Mouse (Mus musculus) ovary, adult 18-20 months (tissue): Measurements from ENCODE around the gene Cd59b.
"Not testable (repeated sequence)": the region's sequence is repeated elsewhere in the genome, so short reads cannot be mapped to it uniquely, and the experiment has no call there.

Experiments
- DNase-seq: peaks from one replicate; pipeline ENCODE4 v3.0.0; 2022; ENCODE audit warnings: low spot score, mixed read lengths

Cd59b gene

GRCm38 (mm10) chr2:104065526-104065925 lies 4.1 kb upstream of the Cd59b start, which contains the start of gene Gm10912:
TSS of gene Gm10912 (plus strand) at chr2:104065826.
- DNase-seq, result not testable (repeated sequence)

DNA sequence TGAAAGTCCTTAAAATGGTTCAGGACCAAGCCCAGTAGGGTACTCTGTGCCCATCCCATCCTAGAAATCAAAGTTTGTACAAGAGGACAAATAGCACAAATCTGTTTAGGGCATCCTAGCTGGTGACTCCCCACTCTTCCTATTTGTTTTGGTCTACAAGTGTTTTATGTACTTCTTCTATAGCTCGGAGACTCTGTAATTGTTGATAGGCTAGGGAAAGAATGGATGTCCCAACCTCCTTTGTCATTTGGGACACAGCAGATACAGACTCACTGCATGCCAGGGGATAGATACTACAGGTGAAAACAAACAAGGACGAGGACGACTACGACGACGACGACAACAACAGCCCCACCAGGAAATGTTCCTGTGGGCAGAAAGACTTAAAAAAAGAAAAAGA lies 1.2 kb upstream of the Cd59b start, which contains the start of gene Gm10799:
TSS of gene Gm10799 (minus strand) at position 101 of the 400 bp plus-strand sequence.
- not testable (repeated sequence) for DNase-seq

DNA sequence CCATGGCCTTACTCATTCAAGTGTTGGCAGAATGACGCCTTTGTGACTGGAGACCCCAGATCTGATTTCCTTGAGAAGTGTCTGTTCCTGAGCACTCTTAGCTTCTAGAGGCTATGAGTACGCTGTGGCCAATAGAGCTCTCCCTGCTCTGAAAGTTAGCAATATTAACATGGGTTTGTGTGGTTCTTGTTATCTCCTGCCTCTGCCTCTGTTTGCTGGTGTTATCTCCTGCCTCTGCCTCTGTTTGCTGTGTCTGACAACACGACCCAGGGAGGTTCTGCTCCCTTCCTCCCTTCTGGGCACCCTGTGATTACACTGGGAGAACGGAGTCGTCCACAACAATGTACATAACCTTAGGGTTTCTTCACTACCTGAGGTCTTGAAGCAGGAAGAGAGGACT lies 8.6 kb downstream of the Cd59b start:
- not testable (repeated sequence) for DNase-seq

DNA sequence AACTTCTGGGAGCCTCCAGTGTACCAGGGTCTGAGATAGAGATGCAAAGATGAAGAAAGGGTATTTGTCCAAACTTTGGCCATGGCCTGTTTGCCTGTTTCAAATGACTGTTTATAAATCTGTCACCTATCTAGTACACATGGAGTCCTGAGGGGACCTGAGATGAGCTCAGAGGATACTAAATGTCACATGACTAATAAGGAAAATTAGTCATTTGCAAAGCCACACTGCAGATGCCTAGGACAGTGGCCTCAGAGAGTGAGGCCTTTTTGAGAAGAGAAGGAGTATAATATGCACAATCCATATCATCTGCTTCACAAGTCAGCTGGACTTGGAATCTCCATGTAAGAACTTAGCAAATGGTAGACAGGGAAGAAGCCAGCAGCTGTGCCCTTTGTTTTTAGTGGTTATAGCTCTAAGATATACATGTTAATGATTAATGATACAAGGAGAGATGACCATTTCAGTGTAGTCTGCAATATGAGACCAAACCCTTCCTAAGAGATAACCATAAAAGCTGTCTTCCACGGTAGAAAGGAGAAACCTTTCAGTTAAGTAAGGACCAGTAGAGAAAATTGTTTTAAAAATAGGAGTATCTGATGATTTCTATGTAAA lies 11.9 kb downstream of the Cd59b start:
- DNase-seq, result not testable (repeated sequence)

DNA sequence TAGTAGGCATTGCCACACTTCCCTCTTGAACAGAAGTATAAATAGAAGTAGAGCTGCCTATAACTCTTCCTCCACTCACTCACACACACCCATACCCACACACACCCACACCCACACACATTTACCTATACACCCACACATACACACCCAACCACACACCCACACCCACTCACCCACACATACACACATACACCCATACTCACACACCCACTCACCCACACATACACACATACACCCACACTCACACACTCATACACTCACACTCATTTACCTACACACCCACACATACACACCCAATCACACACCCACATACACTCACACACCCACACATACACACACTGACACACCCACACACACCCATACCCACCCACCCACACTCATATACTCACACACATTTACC lies 12.8 kb downstream of the Cd59b start:
- no peak for DNase-seq

DNA sequence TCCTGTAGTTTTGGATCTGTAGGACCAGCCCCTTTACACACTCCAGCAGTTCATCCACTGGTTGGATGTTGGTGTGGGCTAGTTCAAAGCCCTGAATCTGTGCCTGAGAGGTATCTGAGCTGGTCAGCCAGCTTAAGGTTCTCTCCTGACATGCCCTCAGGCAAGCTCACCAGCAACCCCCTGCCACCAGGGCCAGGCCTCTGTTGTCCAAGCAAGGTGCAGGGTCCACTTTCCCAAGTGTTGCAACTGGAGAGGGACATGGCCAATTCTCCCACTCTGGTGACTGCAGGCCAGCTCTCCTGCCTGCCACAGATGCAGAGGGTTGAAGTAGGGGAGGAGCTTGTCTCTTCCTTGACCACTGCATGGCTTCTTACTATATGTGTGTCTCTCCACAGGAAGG lies 14.4 kb downstream of the Cd59b start:
- not testable (repeated sequence) for DNase-seq

GRCm38 (mm10) chr2:104087562-104087961 lies 17.9 kb downstream of the Cd59b start:
- not testable (repeated sequence) for DNase-seq

GRCm38 (mm10) chr2:104093305-104093704 lies 23.7 kb downstream of the Cd59b start:
- no peak for DNase-seq

DNA sequence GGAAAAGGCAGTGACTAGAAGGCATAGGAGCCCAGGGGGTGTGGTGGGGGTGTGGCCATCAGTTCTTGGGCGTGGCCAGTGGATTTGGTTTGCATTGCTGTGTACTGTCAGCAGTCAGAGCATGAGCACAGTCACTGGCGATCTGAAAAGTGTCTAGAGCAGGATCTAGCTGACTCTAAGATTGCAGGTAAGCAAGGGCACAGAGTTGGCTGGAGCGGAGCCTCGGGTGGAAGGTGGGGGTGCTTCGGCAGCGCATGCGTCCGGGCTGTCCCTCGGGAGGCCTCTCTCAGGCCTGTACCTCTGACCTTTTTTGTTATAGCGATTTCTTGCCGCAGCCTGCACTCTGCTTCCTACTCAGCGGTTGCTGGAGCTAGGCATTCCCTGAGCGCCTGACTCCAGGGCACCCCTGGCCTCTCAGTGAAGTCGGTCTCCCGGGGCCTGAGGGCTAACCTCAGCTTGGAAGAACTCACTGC lies 26.1 kb downstream of the Cd59b start, which contains the start of gene Cd59a:
TSS of gene Cd59a (plus strand) at position 61 of the 473 bp plus-strand sequence.
- DNase-seq, result peak; percentile 76

DNA sequence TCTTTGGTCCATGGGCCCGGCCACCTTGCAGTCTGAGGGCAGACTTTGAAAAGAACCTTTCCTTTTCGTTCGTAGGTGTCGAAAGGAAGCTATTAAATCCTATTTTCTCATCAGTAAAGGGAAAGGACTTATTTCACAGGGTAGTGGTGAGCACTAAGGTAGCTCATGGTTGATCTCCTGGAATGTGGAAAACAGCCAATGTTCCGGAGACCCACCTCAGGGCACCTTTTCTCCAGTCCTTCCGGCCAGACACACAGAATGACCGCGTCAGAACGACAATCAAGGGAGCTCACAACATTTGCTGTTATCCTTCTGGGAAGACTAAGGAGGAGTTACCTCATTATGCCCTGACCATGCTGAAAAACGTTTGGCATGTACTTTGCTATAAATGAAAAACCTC lies 26.6 kb downstream of the Cd59b start:
- no peak for DNase-seq

GRCm38 (mm10) chr2:104096796-104097195 lies 27.1 kb downstream of the Cd59b start:
- not testable (repeated sequence) for DNase-seq

DNA sequence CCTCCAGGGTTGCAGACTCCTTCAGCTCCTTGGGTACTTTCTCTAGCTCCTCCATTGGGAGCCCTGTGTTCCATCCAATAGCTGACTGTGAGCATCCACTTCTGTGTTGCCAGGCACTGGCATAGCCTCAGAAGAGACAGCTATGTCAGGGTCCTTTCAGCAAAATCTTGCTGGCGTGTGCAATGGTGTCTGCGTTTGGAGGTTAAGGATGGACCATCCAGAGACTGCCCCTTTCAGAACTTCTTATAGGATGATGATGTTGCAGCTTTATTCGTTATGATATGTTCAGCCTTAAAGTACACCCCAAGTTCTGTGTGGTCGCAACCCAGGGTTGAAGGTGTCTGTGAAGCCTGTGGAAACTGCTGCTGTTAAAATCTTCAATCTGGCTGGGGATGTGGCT lies 27.7 kb downstream of the Cd59b start:
- not testable (repeated sequence) for DNase-seq

DNA sequence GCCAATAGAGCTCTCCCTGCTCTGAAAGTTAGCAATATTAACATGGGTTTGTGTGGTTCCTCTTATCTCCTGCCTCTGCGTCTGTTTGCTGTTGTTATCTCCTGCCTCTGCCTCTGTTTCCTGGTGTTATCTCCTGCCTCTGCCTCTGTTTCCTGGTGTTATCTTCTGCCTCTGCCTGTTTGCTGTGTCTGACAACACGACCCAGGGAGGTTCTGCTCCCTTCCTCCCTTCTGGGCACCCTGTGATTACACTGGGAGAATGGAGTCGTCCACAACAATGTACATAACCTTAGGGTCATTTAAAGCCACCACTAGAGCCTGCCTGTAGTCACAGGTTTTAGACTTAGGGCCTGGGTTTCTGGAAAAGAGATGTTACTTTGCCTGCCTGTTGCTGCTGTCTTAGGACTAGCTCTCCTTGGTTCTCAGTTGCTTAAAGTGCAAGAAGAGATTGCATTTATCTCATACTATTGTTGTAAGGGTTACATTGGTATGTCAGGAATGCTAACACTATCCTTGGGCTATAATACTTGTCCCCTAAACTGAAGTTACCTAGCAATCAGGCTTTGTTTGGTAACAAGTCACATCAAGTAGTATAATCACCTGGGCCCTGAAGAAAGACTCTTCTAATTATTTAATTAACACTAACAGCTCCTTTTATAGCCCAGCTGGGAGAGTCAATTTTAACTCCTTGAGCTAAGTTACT lies 29.0 kb downstream of the Cd59b start:
- DNase-seq, result no peak

DNA sequence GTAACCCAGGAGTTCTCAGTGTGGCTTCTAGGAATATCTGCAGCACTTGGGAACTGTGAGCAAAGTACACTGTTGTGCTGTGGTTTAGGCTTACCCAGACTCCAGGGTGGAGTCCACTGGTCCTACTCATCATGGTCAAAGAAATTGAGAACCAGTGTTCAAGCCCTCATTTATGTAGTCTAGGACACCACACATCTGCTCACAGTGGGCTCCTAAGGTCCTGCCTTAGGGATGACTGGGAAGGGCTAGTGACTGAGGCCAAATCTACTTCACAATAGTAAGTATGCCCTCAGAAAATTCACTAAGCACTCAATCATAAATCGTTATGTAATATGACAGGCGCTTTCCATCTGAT lies 29.6 kb downstream of the Cd59b start:
- DNase-seq, result no peak

GRCm38 (mm10) chr2:104099946-104100345 lies 30.3 kb downstream of the Cd59b start:
- DNase-seq, result no peak

DNA sequence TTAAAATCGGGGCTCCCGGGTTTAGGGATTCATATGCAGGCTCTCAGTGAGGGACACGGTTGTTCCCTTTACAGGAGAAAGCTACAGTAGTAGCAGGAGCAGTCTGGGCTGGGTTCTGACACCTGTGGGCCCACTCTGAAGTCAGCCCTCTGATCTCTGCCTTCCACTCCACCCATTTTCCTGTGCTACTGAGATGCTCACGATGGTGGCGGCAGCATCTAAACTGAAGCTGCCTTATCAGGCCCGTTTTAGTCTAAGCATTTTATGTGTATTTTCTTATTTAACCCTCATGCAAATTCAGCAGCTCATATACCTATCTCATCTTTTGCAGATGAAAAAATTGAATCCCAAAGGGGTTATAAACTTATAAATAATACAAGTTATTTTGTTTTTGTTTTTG lies 35.2 kb downstream of the Cd59b start:
- no peak for DNase-seq

DNA sequence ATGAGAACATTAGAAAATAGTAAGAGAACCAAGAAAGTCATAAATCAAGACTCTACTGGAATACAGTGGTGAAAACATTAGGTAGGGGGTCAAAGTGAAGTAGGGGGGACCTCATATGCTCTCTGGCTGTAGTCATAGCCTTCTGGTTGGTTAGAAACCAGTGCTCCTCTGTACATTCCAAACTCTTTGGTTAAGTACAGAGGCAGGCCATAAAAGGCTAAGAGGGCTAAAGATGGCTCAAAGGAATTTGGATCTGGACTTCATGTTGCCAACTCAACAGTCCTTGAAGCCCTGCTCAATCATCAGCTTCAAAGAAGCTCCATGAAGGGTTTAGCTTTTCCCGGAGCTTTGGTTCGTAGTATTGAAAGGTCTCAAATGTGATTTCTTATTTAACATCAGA lies 39.4 kb downstream of the Cd59b start:
- DNase-seq, result not testable (repeated sequence)

DNA sequence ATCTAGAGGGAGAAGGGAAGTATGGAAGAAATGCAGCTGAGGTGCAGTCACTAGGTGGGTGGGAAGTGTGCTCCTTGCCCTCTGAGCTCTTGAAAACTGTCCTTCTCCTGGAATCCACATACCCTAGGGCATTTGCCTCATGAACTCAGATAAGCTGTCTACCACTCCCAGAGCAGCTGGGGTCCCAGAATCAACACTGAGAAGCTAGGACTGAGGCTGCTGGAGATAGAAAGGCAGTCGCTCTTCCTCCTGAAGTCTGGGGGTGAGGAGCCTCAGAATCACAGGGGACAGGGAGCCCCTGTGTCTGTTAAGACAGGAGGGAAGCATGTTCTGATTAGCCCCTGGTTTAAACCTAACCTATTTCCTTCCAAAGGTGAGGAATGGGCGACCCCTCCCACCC lies 39.9 kb downstream of the Cd59b start:
- no peak for DNase-seq

GRCm38 (mm10) chr2:104110031-104110430 lies 40.4 kb downstream of the Cd59b start:
- no peak for DNase-seq

DNA sequence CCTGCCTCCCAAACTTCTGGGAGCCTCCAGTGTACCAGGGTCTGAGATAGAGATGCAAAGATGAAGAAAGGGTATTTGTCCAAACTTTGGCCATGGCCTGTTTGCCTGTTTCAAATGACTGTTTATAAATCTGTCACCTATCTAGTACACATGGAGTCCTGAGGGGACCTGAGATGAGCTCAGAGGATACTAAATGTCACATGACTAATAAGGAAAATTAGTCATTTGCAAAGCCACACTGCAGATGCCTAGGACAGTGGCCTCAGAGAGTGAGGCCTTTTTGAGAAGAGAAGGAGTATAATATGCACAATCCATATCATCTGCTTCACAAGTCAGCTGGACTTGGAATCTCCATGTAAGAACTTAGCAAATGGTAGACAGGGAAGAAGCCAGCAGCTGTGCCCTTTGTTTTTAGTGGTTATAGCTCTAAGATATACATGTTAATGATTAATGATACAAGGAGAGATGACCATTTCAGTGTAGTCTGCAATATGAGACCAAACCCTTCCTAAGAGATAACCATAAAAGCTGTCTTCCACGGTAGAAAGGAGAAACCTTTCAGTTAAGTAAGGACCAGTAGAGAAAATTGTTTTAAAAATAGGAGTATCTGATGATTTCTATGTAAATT lies 41.6 kb downstream of the Cd59b start:
- not testable (repeated sequence) for DNase-seq

GRCm38 (mm10) chr2:104113563-104113962 lies 43.9 kb downstream of the Cd59b start:
- not testable (repeated sequence) for DNase-seq

GRCm38 (mm10) chr2:104114898-104115297 lies 45.2 kb downstream of the Cd59b start:
- DNase-seq, result no peak

GRCm38 (mm10) chr2:104117173-104117572 lies 47.5 kb downstream of the Cd59b start:
- DNase-seq, result not testable (repeated sequence)
